Mouse (Mus musculus): ENCODE measurements around the gene Gadd45g. TPM values are rescaled to one million over a fixed set of nuclear protein-coding genes. Genes with fewer than 3 reads are reported as not detected.

Gadd45g gene
- polyA plus RNA-seq (2015; fragmentation: Nextera tagmentation; extraction: Ambion mirVana): 28.7 and 32.7 TPM in 2 replicates

DNA sequence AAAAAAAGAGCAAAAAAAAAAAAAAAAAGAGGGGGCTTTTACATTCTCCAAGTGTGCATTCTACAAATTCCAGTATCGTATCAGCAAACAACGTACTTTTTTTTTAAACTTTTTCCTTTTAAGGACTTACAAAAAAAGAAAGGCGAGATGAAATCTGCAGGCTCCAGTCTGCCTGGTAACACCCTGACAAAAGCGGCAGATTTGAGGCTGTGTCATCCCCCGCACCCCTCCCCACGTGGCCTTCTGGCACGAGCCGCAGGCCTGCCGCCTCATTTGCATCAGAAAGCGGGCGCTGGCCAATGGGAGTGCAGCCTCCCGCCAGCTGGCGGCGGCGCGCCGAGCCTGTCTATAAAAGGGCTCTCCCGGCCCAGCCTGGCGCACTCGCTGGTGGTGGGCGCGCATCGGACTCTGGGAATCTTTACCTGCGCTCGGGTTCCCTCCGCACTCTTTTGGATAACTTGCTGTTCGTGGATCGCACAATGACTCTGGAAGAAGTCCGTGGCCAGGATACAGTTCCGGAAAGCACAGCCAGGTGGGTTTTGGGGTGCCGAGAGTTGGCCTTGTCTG, at the start of gene Gadd45g:
TSS of gene Gadd45g (plus strand) at position 378 of the 567 bp plus-strand sequence.
- Histone ChIP-seq H3K27ac (ENCODE audit: low read depth, low read length) (peak within 1 kb of the TSS; percentile 87), H3K36me3 (ENCODE audit: control insufficient read depth, insufficient read depth) (no peaks in the 10 kb centered on the region), H3K9me3 (ENCODE audit: control insufficient read depth) (no peaks in the 10 kb centered on the region), H3K27me3 (replicated peaks; ENCODE audit: control insufficient read depth, insufficient read depth, low read length) (peaks cover 7% of the 10 kb centered on the region; the same call in 1 of the 2 replicates), H3K4me3 (ENCODE audit: low read depth, low read length) (peak within 1 kb of the TSS; percentile 69), H3K4me2 (replicated peaks; ENCODE audit: low read depth) (peak within 1 kb of the TSS; percentile 95), H3K4me1 (replicated peaks; ENCODE audit: control insufficient read depth, insufficient read depth, low read length) (0 out of 2 replicates have a peak, but pooled peaks cover 3% of the 10 kb centered on the region), H3K9ac (ENCODE audit: low read depth, low read length) (peak within 1 kb of the TSS; percentile 69)
- peak; percentile 80 for ATAC-seq
- under 1% methylated on average over 31 of the region's 31 CpGs for WGBS
- peak; percentile 28; the same call in 1 of the 2 replicates for TF ChIP-seq CTCF (IDR thresholded peaks at IDR 0.05; ENCODE audit: low read depth)

DNA sequence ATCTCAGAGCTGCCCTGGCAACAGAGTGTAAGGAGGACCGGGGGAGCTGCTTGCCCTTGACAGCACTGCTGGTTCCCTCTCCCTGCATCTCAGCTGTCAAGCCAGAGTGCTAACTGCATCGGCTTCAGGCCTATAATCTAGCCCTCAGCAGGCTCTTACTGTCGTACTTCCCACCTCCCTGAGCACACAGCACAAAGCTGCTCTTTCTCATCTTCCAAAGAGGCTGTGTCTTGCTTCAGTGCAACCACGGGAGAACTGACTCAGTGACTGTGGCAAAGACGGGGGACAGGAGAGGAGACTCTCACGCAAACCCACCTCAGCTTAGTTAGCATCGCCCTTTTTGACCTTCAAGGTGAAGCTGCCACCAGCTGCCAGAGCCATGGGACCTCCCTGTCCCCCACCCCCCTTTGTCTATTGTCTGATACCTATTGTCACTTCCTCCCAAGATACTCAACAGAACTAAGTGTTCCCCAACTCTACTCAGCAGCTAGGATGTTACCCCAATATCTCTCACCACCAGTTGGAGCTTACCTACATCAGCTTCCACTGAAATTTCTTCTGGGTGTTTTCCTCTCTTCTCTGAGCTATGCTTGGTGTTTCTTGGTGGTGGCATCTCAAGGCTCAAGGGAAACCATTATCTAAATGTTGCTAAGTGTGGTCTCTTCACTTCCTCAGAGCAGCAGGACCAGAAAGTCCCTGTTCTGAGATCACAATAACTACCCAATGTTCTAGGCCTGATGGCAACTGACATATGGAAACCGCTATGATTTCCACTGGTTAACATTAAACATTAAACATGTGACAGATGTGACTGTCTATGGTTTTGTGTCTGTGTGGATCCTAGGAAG, 48.4 kb upstream of the Gadd45g start:
- Histone ChIP-seq H3K27ac (ENCODE audit: low read depth, low read length) (no peak overlapping the region), H3K4me2 (replicated peaks; ENCODE audit: low read depth) (no peak overlapping the region), H3K9me3 (ENCODE audit: control insufficient read depth) (no peaks in the 10 kb centered on the region), H3K4me3 (ENCODE audit: low read depth, low read length) (no peak overlapping the region), H3K4me1 (replicated peaks; ENCODE audit: control insufficient read depth, insufficient read depth, low read length) (no peaks in the 10 kb centered on the region), H3K27me3 (replicated peaks; ENCODE audit: control insufficient read depth, insufficient read depth, low read length) (no peaks in the 10 kb centered on the region), H3K9ac (ENCODE audit: low read depth, low read length) (no peak overlapping the region), H3K36me3 (ENCODE audit: control insufficient read depth, insufficient read depth) (no peaks in the 10 kb centered on the region)
- ATAC-seq: no peak
- no peak for TF ChIP-seq CTCF (IDR thresholded peaks at IDR 0.05; ENCODE audit: low read depth)
- WGBS: 61% methylated on average over 8 of the region's 8 CpGs

DNA sequence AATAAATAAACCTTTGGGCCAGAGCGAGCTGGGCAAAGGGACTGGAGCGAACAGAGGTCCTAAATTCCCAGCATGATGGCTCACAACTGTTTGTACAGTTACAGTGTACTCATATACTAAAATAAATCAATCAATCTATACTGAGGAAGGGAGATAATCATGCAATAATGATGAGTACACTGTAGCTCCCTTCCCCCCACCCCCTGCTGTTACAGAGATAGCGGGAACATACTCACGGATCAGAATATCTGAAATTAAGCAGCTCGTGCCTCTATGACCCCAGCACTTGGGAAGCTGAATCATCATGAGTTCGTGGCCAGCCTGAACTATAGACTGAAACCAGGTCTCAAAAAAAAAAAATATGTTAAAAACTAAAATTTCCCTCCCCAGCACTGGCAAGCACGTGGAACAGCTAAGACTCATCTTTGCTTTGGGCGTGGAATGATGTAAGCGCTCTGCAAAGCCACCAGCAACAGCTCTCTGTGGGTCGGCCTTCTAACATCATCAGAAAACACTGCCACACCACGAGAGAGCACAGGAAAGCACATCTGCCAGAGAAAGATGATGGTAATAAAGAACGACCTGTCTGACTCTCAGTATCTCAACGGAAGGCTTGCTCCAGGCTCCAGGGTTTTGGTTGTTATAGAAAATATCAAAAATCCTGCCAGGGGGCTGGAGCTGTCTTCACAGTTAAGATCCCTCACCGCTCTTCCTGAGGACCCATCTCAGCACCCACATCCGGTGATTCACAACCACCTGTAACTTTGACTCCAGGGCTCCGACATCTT, 46.5 kb upstream of the Gadd45g start:
- no peak overlapping the region for H3K27ac ChIP-seq (ENCODE audit: low read depth, low read length)
- TF ChIP-seq CTCF (IDR thresholded peaks at IDR 0.05; ENCODE audit: low read depth): no peak
- no peaks in the 10 kb centered on the region for H3K4me1 ChIP-seq (replicated peaks; ENCODE audit: control insufficient read depth, insufficient read depth, low read length)
- H3K4me3 ChIP-seq (ENCODE audit: low read depth, low read length): no peak overlapping the region
- ATAC-seq: no peak
- H3K9ac ChIP-seq (ENCODE audit: low read depth, low read length): no peak overlapping the region
- 76% methylated on average over 16 of the region's 16 CpGs for WGBS
- H3K4me2 ChIP-seq (replicated peaks; ENCODE audit: low read depth): no peak overlapping the region
- no peaks in the 10 kb centered on the region for H3K9me3 ChIP-seq (ENCODE audit: control insufficient read depth)
- H3K27me3 ChIP-seq (replicated peaks; ENCODE audit: control insufficient read depth, insufficient read depth, low read length): no peaks in the 10 kb centered on the region
- H3K36me3 ChIP-seq (ENCODE audit: control insufficient read depth, insufficient read depth): no peaks in the 10 kb centered on the region

DNA sequence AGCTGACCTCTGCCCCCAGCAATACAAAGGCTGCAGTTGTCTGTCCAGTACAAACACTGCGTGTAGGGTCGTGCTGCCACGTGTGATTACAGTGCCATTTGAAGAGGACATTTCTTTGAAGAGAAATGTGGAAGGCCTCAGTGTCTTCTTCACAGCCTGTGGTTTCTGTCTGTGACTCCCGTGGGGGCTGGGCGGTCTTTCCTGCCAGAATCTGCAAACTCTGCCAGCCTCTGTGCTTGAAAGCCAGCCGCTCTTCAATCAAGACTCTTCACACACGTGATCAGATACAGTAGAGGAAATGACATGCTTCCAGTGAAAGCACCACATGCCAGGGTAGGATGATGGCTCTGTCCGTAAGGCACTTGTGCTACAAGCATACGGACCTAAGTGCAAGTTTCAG, 45.6 kb upstream of the Gadd45g start:
- no peaks in the 10 kb centered on the region for H3K27me3 ChIP-seq (replicated peaks; ENCODE audit: control insufficient read depth, insufficient read depth, low read length)
- H3K9ac ChIP-seq (ENCODE audit: low read depth, low read length): no peak overlapping the region
- no peak for ATAC-seq
- H3K4me3 ChIP-seq (ENCODE audit: low read depth, low read length): no peak overlapping the region
- no peak overlapping the region for H3K4me2 ChIP-seq (replicated peaks; ENCODE audit: low read depth)
- no peak overlapping the region for H3K27ac ChIP-seq (ENCODE audit: low read depth, low read length)
- H3K4me1 ChIP-seq (replicated peaks; ENCODE audit: control insufficient read depth, insufficient read depth, low read length): no peaks in the 10 kb centered on the region
- H3K36me3 ChIP-seq (ENCODE audit: control insufficient read depth, insufficient read depth): no peaks in the 10 kb centered on the region
- 52% methylated on average over 9 of the region's 9 CpGs for WGBS
- no peaks in the 10 kb centered on the region for H3K9me3 ChIP-seq (ENCODE audit: control insufficient read depth)
- no peak for TF ChIP-seq CTCF (IDR thresholded peaks at IDR 0.05; ENCODE audit: low read depth)

DNA sequence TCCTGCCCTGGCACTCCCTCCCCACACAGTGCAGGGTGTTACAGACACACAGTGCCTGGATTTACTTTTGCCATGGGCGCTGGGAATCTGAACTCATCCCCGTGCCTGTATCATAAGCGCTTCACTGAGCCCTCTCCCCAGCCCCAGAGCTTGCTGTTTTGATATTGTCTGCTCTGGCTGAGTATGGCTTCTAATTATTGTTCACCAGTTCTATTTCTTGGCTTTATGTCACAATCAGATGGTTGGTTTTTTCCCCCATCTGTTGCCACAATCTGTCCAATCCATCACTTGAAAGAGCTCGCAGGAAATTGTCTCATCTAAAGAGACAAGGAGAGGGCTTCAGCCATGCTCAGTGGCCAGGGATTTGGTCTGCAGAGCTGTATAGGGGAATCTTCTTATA, 40.8 kb upstream of the Gadd45g start:
- no peaks in the 10 kb centered on the region for H3K4me1 ChIP-seq (replicated peaks; ENCODE audit: control insufficient read depth, insufficient read depth, low read length)
- no peaks in the 10 kb centered on the region for H3K36me3 ChIP-seq (ENCODE audit: control insufficient read depth, insufficient read depth)
- no peak overlapping the region for H3K4me3 ChIP-seq (ENCODE audit: low read depth, low read length)
- H3K4me2 ChIP-seq (replicated peaks; ENCODE audit: low read depth): no peak overlapping the region
- H3K9ac ChIP-seq (ENCODE audit: low read depth, low read length): no peak overlapping the region
- WGBS: 66% methylated on average over 4 of the region's 4 CpGs
- no peaks in the 10 kb centered on the region for H3K9me3 ChIP-seq (ENCODE audit: control insufficient read depth)
- H3K27me3 ChIP-seq (replicated peaks; ENCODE audit: control insufficient read depth, insufficient read depth, low read length): no peaks in the 10 kb centered on the region
- H3K27ac ChIP-seq (ENCODE audit: low read depth, low read length): no peak overlapping the region
- no peak for TF ChIP-seq CTCF (IDR thresholded peaks at IDR 0.05; ENCODE audit: low read depth)
- no peak for ATAC-seq

DNA sequence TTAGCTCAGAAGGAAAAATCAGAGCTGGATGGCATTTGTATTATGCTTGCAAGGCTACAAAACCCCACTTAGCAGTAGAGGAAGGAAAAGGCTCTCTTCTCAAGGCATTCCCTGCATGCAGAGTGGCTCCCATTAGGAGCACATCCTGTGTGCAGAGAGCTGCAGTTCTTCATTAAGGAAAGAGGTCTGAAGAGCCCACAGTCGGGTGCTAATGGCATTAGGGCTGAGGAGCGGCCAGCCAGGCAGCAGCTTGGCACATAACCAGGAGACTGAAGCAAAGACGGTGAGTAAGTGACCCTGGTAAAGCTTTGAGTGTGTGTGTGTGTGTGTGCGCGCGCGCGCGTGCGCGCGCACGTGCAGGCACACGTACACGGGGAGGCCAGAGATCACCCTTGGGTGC, 40.3 kb upstream of the Gadd45g start:
- H3K27me3 ChIP-seq (replicated peaks; ENCODE audit: control insufficient read depth, insufficient read depth, low read length): no peaks in the 10 kb centered on the region
- no peak overlapping the region for H3K4me3 ChIP-seq (ENCODE audit: low read depth, low read length)
- no peak overlapping the region for H3K9ac ChIP-seq (ENCODE audit: low read depth, low read length)
- TF ChIP-seq CTCF (IDR thresholded peaks at IDR 0.05; ENCODE audit: low read depth): no peak
- H3K4me1 ChIP-seq (replicated peaks; ENCODE audit: control insufficient read depth, insufficient read depth, low read length): no peaks in the 10 kb centered on the region
- H3K36me3 ChIP-seq (ENCODE audit: control insufficient read depth, insufficient read depth): no peaks in the 10 kb centered on the region
- no peak overlapping the region for H3K4me2 ChIP-seq (replicated peaks; ENCODE audit: low read depth)
- WGBS: 83% methylated on average over 15 of the region's 15 CpGs
- no peak overlapping the region for H3K27ac ChIP-seq (ENCODE audit: low read depth, low read length)
- no peak for ATAC-seq
- no peaks in the 10 kb centered on the region for H3K9me3 ChIP-seq (ENCODE audit: control insufficient read depth)
